Mouse (Mus musculus) CH12.LX (cell line): ENCODE results near the gene S100a10.
A peak's percentile ranks its signal among the peaks of the same experiment; 100 is the strongest.

Experiments used
- BHLHE40 ChIP-seq: IDR thresholded peaks from 2 replicates; pipeline ENCODE4 v1.6.1; 2011; ENCODE audit warnings: mild to moderate bottlenecking, low read depth, low read length, improper control_type of control experiment
- GABPA ChIP-seq: IDR thresholded peaks from 2 replicates; pipeline ENCODE4 v1.6.1; 2012; ENCODE audit warnings: low read depth, low read length, improper control_type of control experiment, inconsistent platforms; ENCODE audit not compliant: insufficient replicate concordance
- USF2 ChIP-seq: conservative IDR thresholded peaks from 2 replicates; pipeline ENCODE4 v1.6.1; 2011; ENCODE audit warnings: low read depth, low read length, improper control_type of control experiment
- ZC3H11A ChIP-seq: IDR thresholded peaks from 2 replicates; pipeline ENCODE4 v1.6.1; 2012; ENCODE audit warnings: low read depth, mild to moderate bottlenecking, inconsistent platforms, low read length, improper control_type of control experiment

DNA sequence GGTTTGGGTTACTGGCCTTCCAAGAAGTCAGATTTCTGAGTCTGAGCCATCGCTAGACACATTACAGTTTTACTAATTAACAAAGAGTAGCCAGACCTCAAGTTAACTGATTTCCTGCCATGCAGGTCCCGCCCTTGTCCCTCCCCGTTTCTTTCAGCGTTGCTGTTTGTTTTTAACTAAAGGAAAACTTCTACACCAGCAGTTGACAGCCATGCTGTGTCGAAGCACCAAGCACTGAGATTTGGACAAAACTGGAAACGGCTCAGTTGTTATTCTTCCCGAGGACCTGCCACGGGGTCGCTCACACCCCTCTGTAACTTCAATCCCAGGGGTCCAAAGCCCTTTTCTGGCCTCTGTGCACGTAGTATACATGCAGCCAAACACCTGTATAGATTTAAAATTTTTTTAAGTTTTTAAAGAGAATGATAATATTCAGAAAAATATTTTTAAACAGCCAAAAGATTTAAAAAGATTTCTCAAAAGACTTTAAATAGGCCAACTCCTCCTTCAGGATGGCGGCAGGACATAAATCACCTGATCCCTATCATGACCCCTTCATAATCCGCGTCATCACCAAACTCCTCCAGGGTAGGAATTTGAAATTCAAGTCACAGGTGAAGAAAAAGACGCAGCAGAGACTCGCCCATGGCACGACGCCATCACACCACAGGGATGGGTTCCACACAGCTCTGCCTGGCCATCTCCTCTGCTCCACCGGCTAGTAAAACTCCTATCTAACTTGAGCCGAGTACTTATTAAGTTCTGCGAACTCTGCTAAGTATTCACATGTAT, 6.9 kb upstream of the S100a10 start:
- no peak for TF ChIP-seq GABPA
- no peak for TF ChIP-seq ZC3H11A
- TF ChIP-seq USF2: no peak
- TF ChIP-seq BHLHE40: peak; percentile 26; the same call in 1 of the 2 replicates
